Mouse (Mus musculus) forebrain, embryonic 13.5 days (tissue): ENCODE measurements around the gene Scarf2. TPM values are rescaled to one million over a fixed set of nuclear protein-coding genes. Genes with fewer than 3 reads are reported as not detected.

ENCODE experiments used
- ATAC-seq: fragments of 200-750 bp; cut with Nextera tagmentation; 2 replicates; pipeline ENCODE4 v1.8.0; 2017
- H3K27ac ChIP-seq: fragments of 300-500 bp; sonication (generic); 2 replicates; pipeline ENCODE4 v1.5.1; 2015; ENCODE audit warnings: inconsistent platforms, mild to moderate bottlenecking, moderate library complexity
- H3K27me3 ChIP-seq: fragments of 300-500 bp; sonication (generic); 2 replicates; pipeline ENCODE4 v1.6.1; 2015; ENCODE audit warnings: mild to moderate bottlenecking, inconsistent platforms
- H3K36me3 ChIP-seq: fragments of 300-500 bp; sonication (generic); 2 replicates; pipeline ENCODE4 v1.6.1; 2015; ENCODE audit warnings: mild to moderate bottlenecking, inconsistent platforms; ENCODE audit not compliant: poor library complexity, severe bottlenecking
- H3K4me1 ChIP-seq: fragments of 300-500 bp; sonication (generic); 2 replicates; pipeline ENCODE4 v1.6.1; 2015; ENCODE audit warnings: inconsistent platforms
- H3K4me2 ChIP-seq: fragments of 300-500 bp; sonication (generic); 2 replicates; pipeline ENCODE4 v1.6.1; 2015; ENCODE audit warnings: inconsistent platforms, mild to moderate bottlenecking, moderate library complexity
- H3K4me3 ChIP-seq: fragments of 300-500 bp; sonication (generic); 2 replicates; pipeline ENCODE4 v1.5.1; 2015; ENCODE audit warnings: mild to moderate bottlenecking, inconsistent platforms
- H3K9ac ChIP-seq: fragments of 300-500 bp; sonication (generic); 2 replicates; pipeline ENCODE4 v1.6.1; 2015; ENCODE audit warnings: mild to moderate bottlenecking, inconsistent platforms
- H3K9me3 ChIP-seq: fragments of 300-500 bp; sonication (generic); replicated peaks from 2 replicates; pipeline ENCODE4 v1.6.1; 2016; ENCODE audit warnings: inconsistent platforms
- WGBS: fragments of 180-500 bp; shearing (Covaris S2); methylation state at CpG from one replicate; pipeline ENCODE4 v1.1.7; 2015; 5-methylcytosine and 5-hydroxymethylcytosine counted together
- polyA plus RNA-seq: library from polyadenylated mRNA; unstranded; fragments of >200 nt; fragmentation: Nextera tagmentation; extraction: Ambion mirVana; gene quantifications from 2 replicates; pipeline ENCODE4 v1.2.1, GENCODE M21; 2015

The Scarf2 gene
- polyA plus RNA-seq, 1 experiment from 2014 or later, result 0.76 TPM

DNA sequence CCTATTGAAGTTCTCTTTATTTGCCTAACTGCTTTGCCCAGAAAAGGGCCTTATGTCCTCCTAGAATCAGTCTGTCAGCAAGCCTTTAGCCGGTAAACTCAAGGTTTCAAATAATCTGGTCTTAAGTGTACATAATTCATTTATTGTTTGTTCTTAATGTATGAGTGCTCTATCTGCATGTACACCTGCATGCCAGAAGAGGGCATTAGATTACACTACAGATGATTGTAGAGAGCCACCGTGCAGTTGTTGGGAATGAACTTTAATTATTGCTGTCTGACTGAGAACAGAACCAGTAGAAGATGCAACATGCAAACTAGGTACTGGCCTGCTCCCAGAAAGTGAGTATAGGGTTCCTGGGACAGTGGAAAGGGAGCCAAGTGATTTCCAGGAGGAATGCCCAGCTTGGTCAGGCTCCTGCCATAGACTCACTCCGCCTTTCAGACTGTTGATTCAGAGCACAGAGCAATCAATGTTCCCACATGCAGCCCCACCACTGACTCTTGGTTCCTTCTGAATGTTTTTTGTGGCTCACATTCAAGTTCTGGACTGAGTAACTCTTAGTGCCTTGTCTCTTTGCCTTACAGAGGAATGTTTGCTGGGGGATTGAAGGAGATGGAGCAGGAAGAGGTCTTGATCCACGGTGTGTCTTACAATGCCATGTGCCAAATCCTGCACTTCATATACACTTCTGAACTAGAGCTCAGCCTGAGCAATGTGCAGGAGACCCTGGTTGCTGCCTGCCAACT, 25.8 kb upstream of the Scarf2 start:
- H3K4me3 ChIP-seq, result no peak overlapping the region
- no peak for ATAC-seq
- WGBS, result 83% methylated on average over 4 of the region's 4 CpGs
- H3K27ac ChIP-seq, result no peak overlapping the region
- no peaks in the 10 kb centered on the region for H3K4me1 ChIP-seq
- no peak overlapping the region for H3K4me2 ChIP-seq
- no peaks in the 10 kb centered on the region for H3K9me3 ChIP-seq
- no peak overlapping the region for H3K9ac ChIP-seq
- H3K27me3 ChIP-seq, result no peaks in the 10 kb centered on the region
- H3K36me3 ChIP-seq, result peaks cover 69% of the 10 kb centered on the region

DNA sequence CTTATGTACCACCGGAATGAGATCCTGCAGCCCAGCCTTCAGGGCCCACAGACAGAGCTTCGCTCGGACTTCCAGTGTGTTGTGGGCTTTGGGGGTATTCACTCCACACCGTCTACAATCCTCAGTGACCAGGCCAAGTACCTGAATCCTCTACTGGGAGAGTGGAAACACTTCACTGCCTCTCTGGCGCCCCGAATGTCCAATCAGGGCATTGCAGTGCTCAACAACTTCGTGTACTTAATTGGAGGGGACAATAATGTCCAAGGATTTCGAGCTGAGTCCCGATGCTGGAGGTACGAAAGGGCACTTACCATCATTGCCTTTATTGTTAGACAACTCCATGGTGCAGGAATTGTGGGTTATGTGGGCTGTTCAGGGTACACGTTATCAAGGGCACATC, 20.3 kb upstream of the Scarf2 start:
- ATAC-seq, result no peak
- peaks cover 68% of the 10 kb centered on the region for H3K36me3 ChIP-seq
- 67% methylated on average over 11 of the region's 11 CpGs for WGBS

DNA sequence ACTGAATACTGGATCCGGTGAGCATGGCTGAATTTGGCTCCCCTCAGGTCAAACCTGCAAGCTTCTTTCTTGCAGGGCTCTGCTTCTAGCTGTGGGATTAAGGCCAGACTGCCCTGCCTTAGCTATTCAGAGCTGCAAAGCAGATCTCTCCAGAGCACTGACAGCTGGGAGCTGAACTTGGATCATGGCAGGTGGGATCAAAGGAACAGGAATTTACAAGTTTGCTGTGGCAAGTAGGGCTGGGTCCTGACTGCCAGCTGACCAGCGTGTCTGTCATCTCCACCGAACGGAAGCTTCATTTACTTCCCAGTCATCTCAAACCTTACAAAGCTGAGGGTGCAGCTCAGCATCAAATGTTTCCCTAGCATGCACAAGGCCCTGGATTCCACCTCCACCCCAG, 18.9 kb upstream of the Scarf2 start:
- H3K4me1 ChIP-seq, result no peaks in the 10 kb centered on the region
- 83% methylated on average over 4 of the region's 4 CpGs for WGBS
- no peaks in the 10 kb centered on the region for H3K27me3 ChIP-seq
- ATAC-seq, result no peak
- no peak overlapping the region for H3K27ac ChIP-seq
- no peak overlapping the region for H3K9ac ChIP-seq
- H3K4me2 ChIP-seq, result no peak overlapping the region
- no peak overlapping the region for H3K4me3 ChIP-seq
- peaks cover 67% of the 10 kb centered on the region for H3K36me3 ChIP-seq
- H3K9me3 ChIP-seq, result no peaks in the 10 kb centered on the region

More for the DNA sequence above, 20.3 kb upstream of the Scarf2 start:
- H3K4me1 ChIP-seq, result no peaks in the 10 kb centered on the region
- H3K9me3 ChIP-seq, result no peaks in the 10 kb centered on the region
- no peak overlapping the region for H3K4me3 ChIP-seq
- H3K27me3 ChIP-seq, result no peaks in the 10 kb centered on the region
- no peak overlapping the region for H3K27ac ChIP-seq
- no peak overlapping the region for H3K4me2 ChIP-seq
- no peak overlapping the region for H3K9ac ChIP-seq

DNA sequence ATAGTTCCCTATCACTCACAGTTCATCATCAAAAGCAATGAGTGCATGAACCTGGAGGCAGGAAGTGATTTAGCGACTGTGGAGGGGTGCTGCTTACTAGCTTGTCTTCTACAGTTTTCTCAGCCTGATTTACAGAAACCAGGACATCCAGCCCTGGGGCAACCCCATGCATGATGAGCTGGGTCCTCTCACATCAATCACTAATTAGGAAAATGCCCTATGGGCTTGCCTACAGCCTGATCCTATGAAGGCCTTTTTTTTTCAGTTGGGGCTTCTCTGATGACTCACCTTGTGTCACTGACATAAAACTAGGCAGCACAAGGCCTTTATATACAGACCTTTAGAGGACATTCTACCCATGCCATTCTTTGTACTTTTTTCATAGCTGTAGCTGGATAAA, 17.4 kb upstream of the Scarf2 start:
- Histone ChIP-seq H3K36me3 (peaks cover 72% of the 10 kb centered on the region), H3K9ac (no peak overlapping the region), H3K27ac (no peak overlapping the region), H3K4me2 (no peak overlapping the region), H3K4me3 (no peak overlapping the region), H3K4me1 (no peaks in the 10 kb centered on the region), H3K9me3 (no peaks in the 10 kb centered on the region), H3K27me3 (no peaks in the 10 kb centered on the region)
- ATAC-seq, result no peak
- 97% methylated on average over 1 of the region's 1 CpGs for WGBS

DNA sequence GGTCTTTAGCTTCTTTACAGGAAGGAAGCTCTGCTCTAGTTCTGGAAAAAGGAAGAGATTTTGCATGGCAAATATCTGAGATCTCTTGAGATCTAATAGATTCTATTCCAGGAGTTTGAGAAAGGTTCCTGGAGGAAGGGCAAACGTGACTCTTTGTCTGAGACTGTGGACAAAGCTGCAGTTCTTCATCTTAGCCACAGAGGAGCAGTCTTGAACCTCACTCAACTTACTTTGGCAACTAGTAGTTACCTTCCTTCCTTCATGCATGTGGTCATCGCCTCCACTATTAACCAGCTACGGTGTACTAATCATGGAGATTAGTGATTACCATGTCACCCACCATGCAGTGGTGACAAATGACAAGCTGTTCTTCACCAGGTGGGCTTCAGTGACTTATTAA, 11.7 kb upstream of the Scarf2 start:
- Histone ChIP-seq H3K27ac (no peak overlapping the region), H3K9me3 (no peaks in the 10 kb centered on the region), H3K27me3 (no peaks in the 10 kb centered on the region), H3K36me3 (peaks cover 74% of the 10 kb centered on the region), H3K4me3 (no peak overlapping the region), H3K9ac (no peak overlapping the region), H3K4me1 (no peaks in the 10 kb centered on the region), H3K4me2 (no peak overlapping the region)
- 58% methylated on average over 3 of the region's 3 CpGs for WGBS
- ATAC-seq, result no peak

DNA sequence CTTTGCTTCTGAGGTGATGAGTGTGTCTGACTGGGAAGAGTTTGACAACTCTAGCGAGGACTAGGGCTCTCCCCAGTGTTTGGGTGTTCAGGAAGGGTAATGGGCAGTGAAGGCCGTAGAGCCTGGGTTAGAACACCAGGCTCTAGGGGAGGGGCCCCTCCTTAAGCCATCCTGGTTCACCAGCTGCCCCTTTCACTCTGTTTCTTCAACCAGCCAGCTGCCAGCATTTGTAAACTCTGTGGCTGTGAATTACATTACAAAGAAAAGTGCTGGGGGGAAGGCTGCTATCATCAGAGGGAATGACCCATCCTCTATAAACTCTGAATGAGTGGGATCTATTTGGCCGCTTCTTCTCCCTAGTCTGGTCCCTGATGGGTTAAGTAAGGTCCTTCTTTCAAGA, 4.4 kb upstream of the Scarf2 start:
- no peaks in the 10 kb centered on the region for H3K9me3 ChIP-seq
- H3K4me3 ChIP-seq, result no peak overlapping the region
- H3K36me3 ChIP-seq, result peaks cover 49% of the 10 kb centered on the region
- H3K27ac ChIP-seq, result no peak overlapping the region
- ATAC-seq, result no peak
- H3K27me3 ChIP-seq, result peaks cover 27% of the 10 kb centered on the region
- H3K4me1 ChIP-seq, result peaks cover 11% of the 10 kb centered on the region
- 67% methylated on average over 3 of the region's 3 CpGs for WGBS
- no peak overlapping the region for H3K4me2 ChIP-seq
- H3K9ac ChIP-seq, result no peak overlapping the region

DNA sequence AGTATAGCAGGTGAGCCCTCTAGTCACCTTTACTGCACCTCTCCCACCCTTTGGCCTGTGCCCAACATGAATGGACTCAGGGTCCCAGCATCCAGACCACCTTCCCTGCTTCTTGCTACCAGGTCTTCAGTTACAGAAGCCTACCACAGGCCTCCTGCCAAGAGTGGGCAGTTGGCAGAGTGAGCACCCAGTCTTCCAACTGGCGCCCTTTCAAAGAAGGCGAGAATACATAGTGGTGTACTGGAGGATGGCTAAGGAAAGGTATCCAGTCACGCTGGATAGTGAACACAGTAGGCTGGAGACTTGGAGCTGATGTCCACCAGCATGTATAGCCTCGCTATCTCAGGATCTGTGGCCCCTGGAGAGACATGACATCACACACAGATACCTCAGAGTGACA, 3.0 kb upstream of the Scarf2 start:
- no peak overlapping the region for H3K9ac ChIP-seq
- no peak overlapping the region for H3K4me3 ChIP-seq
- peaks cover 40% of the 10 kb centered on the region for H3K27me3 ChIP-seq
- H3K9me3 ChIP-seq, result no peaks in the 10 kb centered on the region
- no peak overlapping the region for H3K4me2 ChIP-seq
- H3K36me3 ChIP-seq, result peaks cover 41% of the 10 kb centered on the region
- no peak for ATAC-seq
- no peak overlapping the region for H3K27ac ChIP-seq
- peaks cover 22% of the 10 kb centered on the region for H3K4me1 ChIP-seq
- WGBS, result 82% methylated on average over 4 of the region's 4 CpGs

DNA sequence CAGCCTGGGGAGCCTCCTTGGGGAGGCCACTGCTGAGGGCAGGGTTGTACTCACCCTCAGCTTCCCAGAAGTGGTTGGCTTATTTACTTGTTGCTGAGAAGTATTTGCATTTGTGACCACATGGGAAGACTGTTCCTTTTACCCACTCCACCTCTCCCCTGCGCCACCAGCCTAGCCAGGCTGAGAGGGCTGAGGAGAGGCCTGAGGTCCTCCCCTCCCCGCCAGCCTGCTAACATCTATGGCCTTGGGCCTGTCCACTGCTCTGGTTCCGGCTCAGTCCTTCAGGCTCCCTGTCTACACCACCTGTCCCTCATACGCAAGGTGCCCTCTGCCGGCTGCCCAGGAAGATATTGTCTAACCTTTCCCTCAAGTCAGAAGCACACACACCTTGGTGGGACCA, 1.4 kb upstream of the Scarf2 start:
- H3K4me3 ChIP-seq, result no peak overlapping the region
- H3K9me3 ChIP-seq, result no peaks in the 10 kb centered on the region
- no peak overlapping the region for H3K4me2 ChIP-seq
- ATAC-seq, result no peak
- no peak overlapping the region for H3K9ac ChIP-seq
- H3K36me3 ChIP-seq, result peaks cover 28% of the 10 kb centered on the region
- H3K27me3 ChIP-seq, result peaks cover 55% of the 10 kb centered on the region
- no peak overlapping the region for H3K27ac ChIP-seq
- peaks cover 22% of the 10 kb centered on the region for H3K4me1 ChIP-seq
- 65% methylated on average over 5 of the region's 5 CpGs for WGBS

DNA sequence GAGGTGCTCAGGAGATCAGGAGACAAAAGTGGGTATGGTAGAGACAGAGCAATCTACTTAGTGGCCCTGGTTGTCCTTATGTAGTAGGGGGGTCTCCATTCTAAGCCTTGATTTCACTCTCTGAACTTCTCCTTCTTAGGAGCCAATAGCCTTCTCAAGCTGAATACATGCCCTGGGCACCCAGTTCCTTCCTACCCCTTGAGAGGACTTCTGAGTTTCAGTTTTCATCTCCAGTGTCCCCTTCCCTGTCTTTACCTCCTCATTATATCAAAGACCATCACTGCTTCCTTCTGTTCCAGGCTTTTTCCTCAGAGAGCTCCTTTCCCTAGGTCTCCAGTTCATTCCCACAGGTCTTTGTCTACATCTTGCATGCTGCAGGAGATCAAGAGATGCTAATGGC, 563 bp upstream of the Scarf2 start:
- Histone ChIP-seq H3K4me3 (peak overlapping the region; percentile 50), H3K27ac (no peak overlapping the region), H3K27me3 (peaks cover 64% of the 10 kb centered on the region), H3K4me1 (peaks cover 22% of the 10 kb centered on the region), H3K9ac (peak overlapping the region; percentile 71), H3K4me2 (peak overlapping the region; percentile 82), H3K9me3 (no peaks in the 10 kb centered on the region), H3K36me3 (peaks cover 21% of the 10 kb centered on the region)
- ATAC-seq, result no peak

DNA sequence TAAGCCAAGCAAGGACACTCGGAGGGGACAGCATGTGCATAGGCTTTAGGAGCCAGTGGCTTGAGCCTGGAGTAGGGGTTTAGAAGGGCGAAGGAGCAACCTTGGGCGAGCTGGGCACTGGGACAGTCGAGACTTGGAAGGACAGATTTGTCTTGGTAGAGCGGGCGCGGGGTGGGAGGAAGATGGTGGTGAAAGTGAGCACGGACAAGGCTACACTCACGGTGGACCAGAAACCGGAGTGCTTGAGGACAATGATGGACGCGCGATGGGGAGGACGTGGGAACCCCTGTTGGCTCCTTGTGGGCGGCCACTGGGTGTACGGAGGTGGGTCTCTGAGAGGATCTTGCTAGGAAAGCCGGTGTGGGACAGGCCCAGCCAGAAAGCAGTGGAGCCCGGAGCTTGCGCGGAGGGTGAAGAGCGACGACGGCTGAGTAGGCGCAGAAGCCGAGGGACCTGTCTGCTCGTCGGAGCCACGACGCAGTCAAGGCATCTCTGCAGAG, 780 bp downstream of the Scarf2 start:
- H3K4me1 ChIP-seq, result peaks cover 30% of the 10 kb centered on the region
- peaks cover 77% of the 10 kb centered on the region for H3K27me3 ChIP-seq
- no peak for ATAC-seq
- H3K36me3 ChIP-seq, result peaks cover 7% of the 10 kb centered on the region; the same call in 1 of the 2 replicates
- no peak overlapping the region for H3K27ac ChIP-seq
- H3K9me3 ChIP-seq, result no peaks in the 10 kb centered on the region
- peak overlapping the region; percentile 82 for H3K4me2 ChIP-seq
- 2% methylated on average over 29 of the region's 29 CpGs for WGBS
- H3K4me3 ChIP-seq, result peak overlapping the region; percentile 50
- H3K9ac ChIP-seq, result peak overlapping the region; percentile 36; the same call in 1 of the 2 replicates

DNA sequence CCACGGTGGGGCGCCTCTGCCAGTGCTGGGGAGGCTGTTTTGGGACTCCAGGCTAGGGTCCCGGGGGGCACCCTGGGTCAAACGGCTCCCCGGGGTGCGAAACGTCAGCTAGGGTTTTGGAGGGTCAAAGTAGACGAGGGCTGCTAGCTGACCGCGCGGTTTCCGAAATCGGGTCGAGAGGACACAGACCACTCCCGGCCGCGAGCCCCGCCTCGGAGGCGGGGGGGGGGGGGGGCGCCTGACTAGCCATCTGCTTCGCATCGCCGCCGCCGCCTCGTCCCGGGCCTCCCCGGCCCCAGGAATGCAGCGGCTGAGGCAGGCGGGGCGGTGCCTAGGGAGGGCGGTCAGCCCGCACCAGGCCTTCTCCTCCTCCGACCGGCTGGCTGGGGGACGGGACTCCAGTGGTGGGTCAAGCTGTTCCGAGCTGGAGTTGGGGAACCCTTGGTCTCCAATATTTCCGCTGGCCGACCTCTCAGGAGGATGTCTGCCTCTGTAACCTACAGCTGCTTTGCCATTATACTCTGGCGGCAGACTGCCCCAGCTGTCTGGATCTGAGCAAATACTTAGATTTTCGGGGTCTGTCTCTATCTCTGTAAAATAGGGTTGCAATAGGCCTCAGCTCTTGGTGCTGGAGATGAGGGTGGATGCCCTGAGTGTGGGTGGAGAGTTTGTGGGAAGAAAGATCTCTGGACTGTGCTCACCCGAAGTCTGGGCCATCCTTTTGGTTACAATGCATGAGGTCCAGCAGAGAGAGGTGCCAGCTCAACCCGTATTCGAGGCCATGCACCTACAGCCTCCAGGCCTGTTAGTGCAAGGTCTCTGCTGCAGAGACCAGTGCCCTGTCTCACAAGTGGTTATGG, 1.5 kb downstream of the Scarf2 start:
- Histone ChIP-seq H3K27me3 (peaks cover 84% of the 10 kb centered on the region), H3K4me2 (peak overlapping the region; percentile 82), H3K36me3 (peaks cover under 1% of the 10 kb centered on the region; the same call in 1 of the 2 replicates), H3K4me3 (peak overlapping the region; percentile 50), H3K9ac (peak overlapping the region; percentile 36), H3K9me3 (no peaks in the 10 kb centered on the region), H3K27ac (no peak overlapping the region), H3K4me1 (peaks cover 37% of the 10 kb centered on the region)
- 1% methylated on average over 36 of the region's 45 CpGs for WGBS
- ATAC-seq, result peak; percentile 29; the same call in 1 of the 2 replicates

DNA sequence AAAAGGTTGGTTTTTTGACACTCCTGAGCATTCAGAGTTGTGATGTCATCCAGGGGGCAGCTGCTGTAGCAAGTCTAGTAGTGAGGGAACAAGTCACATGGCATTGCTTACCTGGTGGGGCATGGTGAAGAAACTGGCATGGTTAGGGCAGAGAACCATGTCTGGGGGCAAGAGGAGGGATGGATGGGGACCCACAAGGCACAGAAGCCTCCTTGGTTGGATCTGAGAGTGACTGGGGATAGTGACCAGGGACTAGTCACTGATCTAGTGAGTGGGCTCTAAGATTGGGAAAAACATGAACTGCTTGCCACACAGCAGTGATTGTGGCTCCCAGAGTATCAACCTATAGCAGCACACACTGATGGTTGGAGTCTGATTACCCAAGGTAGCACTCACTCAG, 2.5 kb downstream of the Scarf2 start:
- Histone ChIP-seq H3K9me3 (no peaks in the 10 kb centered on the region), H3K4me1 (peaks cover 47% of the 10 kb centered on the region), H3K27me3 (peaks cover 94% of the 10 kb centered on the region), H3K36me3 (no peaks in the 10 kb centered on the region), H3K4me2 (no peak overlapping the region), H3K9ac (no peak overlapping the region), H3K27ac (no peak overlapping the region), H3K4me3 (no peak overlapping the region)
- ATAC-seq, result no peak
